In genomic region chr7:115844431-115844830, GRCm38 (mm10) we compare ENCODE assay signal across 9 mouse cellular contexts.
A peak's percentile ranks its signal among the peaks of the same experiment; 100 is the strongest.
DNase-seq lines count a peak whose midpoint lies in the region; ATAC-seq lines count a peak whose summit lies in the region.
"Had no signal": no experiment of that assay in that cellular context is flagged by ENCODE, and none has a peak within 500 bp of the region (broad histone marks: within the 10 kb centered on the region; RNA-seq: fewer than 3 reads in every experiment).

No protein-coding gene starts in this region.

- peak; percentile 9 for DNase-seq in ovary, postnatal 36 days (ENCODE audit: low spot score)
- no peak for DNase-seq in ovary, postnatal 10 days (ENCODE audit: low spot score)
- peak; percentile 58 for DNase-seq in kidney, postnatal 14 days
- DNase-seq in spleen, postnatal 4 days (ENCODE audit: low spot score in 2 of 2): peak; percentile 64 to 78
- no peak for DNase-seq in left cerebral cortex, adult 11 months (ENCODE audit: low spot score)
- DNase-seq in frontal cortex, postnatal 36 days (ENCODE audit: low spot score in 2 of 2): no peak
- DNase-seq in layer of hippocampus, adult 9-11 months: no peak
- DNase-seq: cerebellum, adult 2 months had no signal

- ATAC-seq in erythroid progenitor cell, adult 5-6 weeks (replicated peaks; ENCODE audit: low FRiP score, poor library complexity, severe bottlenecking): peak; percentile 64

Comparison
In these comparisons a context has a peak if more than half of its experiments do, and no peak if none do; other contexts are left out.
1. DNase-seq: peak in ovary, postnatal 36 days (single experiment), kidney, postnatal 14 days (single experiment) and spleen, postnatal 4 days (2 of 2); none in ovary, postnatal 10 days (single experiment), left cerebral cortex, adult 11 months (single experiment), frontal cortex, postnatal 36 days (0 of 2) and layer of hippocampus, adult 9-11 months (single experiment).